8 mouse cellular contexts compared by ENCODE assay signal in the genomic region with DNA sequence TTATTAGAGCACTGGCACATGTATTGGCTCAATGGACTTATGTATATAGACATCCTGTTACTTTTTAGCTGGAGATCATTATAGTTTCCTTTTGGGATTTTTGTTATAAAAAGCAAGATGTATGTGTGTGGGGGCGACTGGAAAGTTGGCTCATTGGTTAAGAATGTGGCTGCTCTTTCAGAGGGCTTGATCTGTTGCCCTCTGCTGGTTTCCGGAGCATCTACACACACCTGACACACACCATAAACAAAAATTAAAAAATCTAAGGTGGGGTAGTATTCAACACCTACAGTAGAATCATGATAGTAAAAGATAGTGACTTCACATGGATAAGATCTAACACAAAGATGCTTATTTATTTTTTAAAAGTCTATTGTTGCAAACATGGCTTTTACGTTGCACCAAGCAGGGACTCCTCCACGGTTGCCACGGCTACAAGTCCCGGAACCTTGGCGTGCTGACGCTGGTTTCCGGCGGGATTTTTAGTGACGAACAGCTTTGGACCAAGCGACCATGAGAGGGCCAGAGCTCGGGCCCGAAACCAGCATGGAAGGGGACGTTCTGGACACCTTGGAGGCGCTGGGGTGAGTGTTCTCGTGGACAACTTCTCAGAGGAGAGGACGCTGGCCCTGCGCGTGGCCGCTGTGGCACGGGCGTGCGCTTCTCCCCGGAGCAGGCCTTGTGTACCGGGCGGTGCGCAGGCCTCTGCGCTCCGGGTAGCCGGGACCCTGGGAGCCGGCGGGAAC. TPM values are rescaled to one million over a fixed set of nuclear protein-coding genes. Genes with fewer than 3 reads are reported as not detected.
A peak's percentile ranks its signal among the peaks of the same experiment; 100 is the strongest.
DNase-seq lines count a peak whose midpoint lies in the region; ATAC-seq and TF ChIP-seq lines count a peak whose summit lies in the region.

Gene Fam98b (plus strand): TSS at position 485 of the 746 bp plus-strand sequence.

- under 1% methylated on average over 33 of the region's 33 CpGs for WGBS in forebrain, embryonic 10.5 days
- under 1% methylated on average over 33 of the region's 33 CpGs for WGBS in heart, embryonic 15.5 days
- WGBS in liver, embryonic 14.5 days (ENCODE audit: insufficient replicate concordance), result under 1% methylated on average over 26 of the region's 33 CpGs
- WGBS in neural tube, embryonic 11.5 days, result under 1% methylated on average over 33 of the region's 33 CpGs
- WGBS in stomach, postnatal 0 days, result under 1% methylated on average over 33 of the region's 33 CpGs

- H3K9me3 ChIP-seq in forebrain, embryonic 10.5 days, result no peaks in the 10 kb centered on the region
- no peaks in the 10 kb centered on the region for H3K9me3 ChIP-seq in heart, embryonic 15.5 days (replicated peaks)
- no peaks in the 10 kb centered on the region for H3K9me3 ChIP-seq in liver, embryonic 14.5 days (ENCODE audit: control insufficient read depth, low read length)
- no peaks in the 10 kb centered on the region for H3K9me3 ChIP-seq in neural tube, embryonic 11.5 days (ENCODE audit: control insufficient read depth, low read length)
- H3K9me3 ChIP-seq in stomach, postnatal 0 days (ENCODE audit: control insufficient read depth, low read length), result no peaks in the 10 kb centered on the region

- DNase-seq in CD8-positive naive resting alpha-beta T cell, adult 2 months (ENCODE audit: low read depth in 2 of 2, low spot score in 2 of 2), result peak; percentile 84 to 91
- DNase-seq in c-Kit-positive CD71-negative TER-119-negative erythroid progenitor cells, embryonic 14.5 days (ENCODE audit: low read depth), result peak; percentile 90
- DNase-seq in forebrain, embryonic 10.5 days (ENCODE audit: extremely low spot score, low spot score), result peak; percentile 93
- DNase-seq in kidney, postnatal 25 days, result peak; percentile 89 to 92
- DNase-seq in liver, embryonic 14.5 days (ENCODE audit: low read depth in 3 of 3, low spot score in 3 of 3), result peak; percentile 78 to 82 (median 78)
- peak; percentile 93 for DNase-seq in neural tube, embryonic 11.5 days (ENCODE audit: low spot score)
- DNase-seq in stomach, postnatal 0 days (ENCODE audit: low spot score), result peak; percentile 91

- H3K27me3 ChIP-seq in forebrain, embryonic 10.5 days (ENCODE audit: poor library complexity, severe bottlenecking), result 0 out of 2 replicates have a peak, but pooled peaks cover 2% of the 10 kb centered on the region
- 0 out of 2 replicates have a peak, but pooled peaks cover 4% of the 10 kb centered on the region for H3K27me3 ChIP-seq in heart, embryonic 15.5 days
- no peaks in the 10 kb centered on the region for H3K27me3 ChIP-seq in liver, embryonic 14.5 days (ENCODE audit: control insufficient read depth, insufficient read depth, low read length)
- no peaks in the 10 kb centered on the region for H3K27me3 ChIP-seq in neural tube, embryonic 11.5 days (ENCODE audit: control insufficient read depth, insufficient read depth, low read length)
- H3K27me3 ChIP-seq in stomach, postnatal 0 days (ENCODE audit: control insufficient read depth, insufficient read depth, low read length), result no peaks in the 10 kb centered on the region

- H3K27ac ChIP-seq in forebrain, embryonic 10.5 days, result peak within 1 kb of the TSS; percentile 99
- peak within 1 kb of the TSS; percentile 83 for H3K27ac ChIP-seq in heart, embryonic 15.5 days
- H3K27ac ChIP-seq in liver, embryonic 14.5 days, result no peak within 1 kb of the TSS
- peak within 1 kb of the TSS; percentile 60 for H3K27ac ChIP-seq in neural tube, embryonic 11.5 days (ENCODE audit: low read depth, low read length)
- peak within 1 kb of the TSS; percentile 88 for H3K27ac ChIP-seq in stomach, postnatal 0 days (replicated peaks)

- H3K9ac ChIP-seq in heart, embryonic 15.5 days, result peak within 1 kb of the TSS; percentile 96
- H3K9ac ChIP-seq in liver, embryonic 14.5 days (replicated peaks), result peak within 1 kb of the TSS; percentile 84
- peak within 1 kb of the TSS; percentile 78 for H3K9ac ChIP-seq in neural tube, embryonic 11.5 days (ENCODE audit: low read length)
- peak within 1 kb of the TSS; percentile 93 for H3K9ac ChIP-seq in stomach, postnatal 0 days (ENCODE audit: low read length)

- peaks cover 17% of the 10 kb centered on the region for H3K4me1 ChIP-seq in forebrain, embryonic 10.5 days
- peaks cover 7% of the 10 kb centered on the region for H3K4me1 ChIP-seq in heart, embryonic 15.5 days (replicated peaks)
- H3K4me1 ChIP-seq in liver, embryonic 14.5 days (replicated peaks; ENCODE audit: control insufficient read depth in 2 of 2, insufficient read depth in 2 of 2, low read length in 1 of 2), result peaks cover 0 to 3% of the 10 kb centered on the region in 2 experiments; a peak in 1 of 4 replicates
- 0 out of 2 replicates have a peak, but pooled peaks cover 3% of the 10 kb centered on the region for H3K4me1 ChIP-seq in neural tube, embryonic 11.5 days (ENCODE audit: control insufficient read depth, insufficient read depth, low read length)
- no peaks in the 10 kb centered on the region for H3K4me1 ChIP-seq in stomach, postnatal 0 days (replicated peaks; ENCODE audit: control insufficient read depth, insufficient read depth)

- H3K36me3 ChIP-seq in forebrain, embryonic 10.5 days (replicated peaks), result peaks cover 14% of the 10 kb centered on the region
- H3K36me3 ChIP-seq in heart, embryonic 15.5 days, result no peaks in the 10 kb centered on the region
- no peaks in the 10 kb centered on the region for H3K36me3 ChIP-seq in liver, embryonic 14.5 days (replicated peaks; ENCODE audit: control insufficient read depth, insufficient read depth, low read depth)
- no peaks in the 10 kb centered on the region for H3K36me3 ChIP-seq in neural tube, embryonic 11.5 days (ENCODE audit: control insufficient read depth, insufficient read depth, low read length)
- no peaks in the 10 kb centered on the region for H3K36me3 ChIP-seq in stomach, postnatal 0 days (ENCODE audit: control insufficient read depth, insufficient read depth, low read length)

- peak; percentile 49 for TF ChIP-seq CTCF in liver, embryonic 14.5 days (IDR thresholded peaks at IDR 0.05; ENCODE audit: low read depth)
- peak; percentile 67 for TF ChIP-seq CTCF in stomach, postnatal 0 days (IDR thresholded peaks at IDR 0.05; ENCODE audit: low read depth)

- peak; percentile 91 for ATAC-seq in heart, embryonic 15.5 days (replicated peaks; ENCODE audit: insufficient number of reproducible peaks, insufficient read depth, low FRiP score, low read depth)
- peak; percentile 91 for ATAC-seq in liver, embryonic 14.5 days (ENCODE audit: insufficient read depth)
- ATAC-seq in neural tube, embryonic 11.5 days (ENCODE audit: insufficient read depth, low FRiP score, low TSS enrichment), result peak; percentile 94
- ATAC-seq in stomach, postnatal 0 days (ENCODE audit: low FRiP score, low TSS enrichment), result peak; percentile 96

- peak within 1 kb of the TSS; percentile 89 for H3K4me3 ChIP-seq in forebrain, embryonic 10.5 days
- peak within 1 kb of the TSS; percentile 98 for H3K4me3 ChIP-seq in heart, embryonic 15.5 days
- peak within 1 kb of the TSS; percentile 87 to 91 for H3K4me3 ChIP-seq in liver, embryonic 14.5 days (ENCODE audit: insufficient read depth in 1 of 2, low read depth in 2 of 2, low read length in 2 of 2)
- H3K4me3 ChIP-seq in neural tube, embryonic 11.5 days (ENCODE audit: low read depth, low read length), result peak within 1 kb of the TSS; percentile 60
- H3K4me3 ChIP-seq in stomach, postnatal 0 days (ENCODE audit: low read depth, low read length), result peak within 1 kb of the TSS; percentile 93

- peak within 1 kb of the TSS; percentile 68 for H3K4me2 ChIP-seq in heart, embryonic 15.5 days
- H3K4me2 ChIP-seq in liver, embryonic 14.5 days (ENCODE audit: low read depth), result peak within 1 kb of the TSS; percentile 70
- H3K4me2 ChIP-seq in neural tube, embryonic 11.5 days (ENCODE audit: low read depth), result peak within 1 kb of the TSS; percentile 76
- H3K4me2 ChIP-seq in stomach, postnatal 0 days (replicated peaks; ENCODE audit: low read depth), result peak within 1 kb of the TSS; percentile 69

- TF ChIP-seq EP300 in liver, embryonic 14.5 days (IDR thresholded peaks at IDR 0.05; ENCODE audit: low read depth), result no peak
- no peak for TF ChIP-seq EP300 in stomach, postnatal 0 days (optimal IDR thresholded peaks at IDR 0.05)

RNA-seq across cellular contexts. Expression of gene Fam98b, which starts in this region (rescaled TPM):
- polyA plus RNA-seq in forebrain, embryonic 10.5 days (2016; fragmentation: Nextera tagmentation; extraction: Ambion mirVana), result 24.6 and 26.1 TPM in 2 replicates
- 7.3 and 7.6 TPM in 2 replicates for polyA plus RNA-seq in heart, embryonic 15.5 days (2015; fragmentation: Nextera tagmentation; extraction: Ambion mirVana)
- polyA plus RNA-seq in liver, embryonic 14.5 days (2012; rRNA removed), result 6.4 and 11.1 TPM in 2 replicates
- polyA plus RNA-seq in liver, embryonic 14.5 days (2014; fragmentation: Nextera tagmentation; extraction: Ambion mirVana), result 1.9 and 3.0 TPM in 2 replicates
- polyA plus RNA-seq in neural tube, embryonic 11.5 days (2014; fragmentation: Nextera tagmentation; extraction: Ambion mirVana), result 6.7 and 7.2 TPM in 2 replicates
- polyA plus RNA-seq in stomach, postnatal 0 days (2015; fragmentation: Nextera tagmentation; extraction: Ambion mirVana), result 5.2 and 5.8 TPM in 2 replicates
